13 mouse cellular contexts compared by ENCODE assay signal in the genomic region with DNA sequence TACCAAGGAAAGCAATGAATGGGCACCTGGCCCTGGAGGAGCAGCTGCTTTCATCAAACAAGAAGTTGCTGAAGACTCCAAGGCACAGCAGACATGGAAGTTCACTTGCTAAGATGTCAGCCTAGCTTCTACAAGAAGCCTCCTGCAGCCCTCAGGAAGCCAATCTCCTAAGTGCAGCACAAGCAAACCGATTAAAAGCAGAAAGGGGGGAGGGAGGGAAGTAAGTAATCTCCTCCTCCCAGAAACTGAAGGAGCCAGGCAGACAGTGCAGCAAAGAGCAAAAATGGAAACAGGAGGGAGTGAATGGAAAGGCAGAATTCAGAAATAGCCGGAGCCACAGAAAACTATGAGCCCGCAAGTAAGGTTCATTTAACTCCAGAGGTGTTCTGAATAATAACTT. TPM values are rescaled to one million over a fixed set of nuclear protein-coding genes. Genes with fewer than 3 reads are reported as not detected.
A peak's percentile ranks its signal among the peaks of the same experiment; 100 is the strongest.
DNase-seq lines count a peak whose midpoint lies in the region; ATAC-seq and TF ChIP-seq lines count a peak whose summit lies in the region.
"Had no signal": no experiment of that assay in that cellular context is flagged by ENCODE, and none has a peak within 500 bp of the region (broad histone marks: within the 10 kb centered on the region; RNA-seq: fewer than 3 reads in every experiment).

No protein-coding gene starts in this region.

- in situ Hi-C loops in CH12.LX (cut with MboI; ENCODE audit: low pct_ligation_motif_present, low pct_unique_long_range_greater_than_20kb, low sequenced_read_pairs), result no loop called here

- peak overlapping the region; percentile 80 for H3K27ac ChIP-seq in heart, embryonic 12.5 days (ENCODE audit: poor library complexity, severe bottlenecking)
- peak overlapping the region; percentile 30 for H3K27ac ChIP-seq in CH12.LX (ENCODE audit: insufficient read depth, low read depth)
- H3K27ac ChIP-seq in liver, embryonic 15.5 days (replicated peaks), result peak overlapping the region; percentile 74
- H3K27ac ChIP-seq in hindbrain, postnatal 0 days, result no peak overlapping the region
- H3K27ac ChIP-seq: midbrain, embryonic 10.5 days had no signal

- no peak for TF ChIP-seq RAD21 in CH12.LX (IDR thresholded peaks at IDR 0.05; ENCODE audit: low read depth, low read length)

- dilution Hi-C loops in CH12.LX (cut with MboI; ENCODE audit: extremely low pct_ligation_motif_present, extremely low pct_unique_long_range_greater_than_20kb, low sequenced_read_pairs), result no loop called here

- peak overlapping the region; percentile 4; the same call in 1 of the 2 replicates for H3K4me2 ChIP-seq in heart, embryonic 12.5 days
- H3K4me2 ChIP-seq in CH12.LX (ENCODE audit: insufficient read depth, low read depth, poor library complexity, severe bottlenecking), result peak overlapping the region; percentile 8; the same call in 1 of the 2 replicates
- H3K4me2 ChIP-seq in liver, embryonic 15.5 days, result peak overlapping the region; percentile 54
- no peak overlapping the region for H3K4me2 ChIP-seq in hindbrain, postnatal 0 days (ENCODE audit: low read depth, low read length)
- H3K4me2 ChIP-seq: stomach, embryonic 15.5 days had no signal

- no peak for DNase-seq in heart, postnatal 4 days
- DNase-seq in CH12.LX (ENCODE audit: extremely low read depth), result no peak
- peak; percentile 69 for DNase-seq in c-Kit-positive CD71-positive TER-119-positive erythroid progenitor cells, embryonic 14.5 days (ENCODE audit: low spot score)
- no peak for DNase-seq in cerebellum, adult 11-12 months
- DNase-seq in T-cell, adult 2 months (ENCODE audit: low spot score), result no peak
- no peak for DNase-seq in hindbrain, postnatal 0 days (ENCODE audit: low spot score)
- DNase-seq: adrenal gland, postnatal 10 days; gastrocnemius, postnatal 14 days; kidney, adult 11 months had no signal

- no peaks in the 10 kb centered on the region for H3K27me3 ChIP-seq in heart, embryonic 12.5 days (replicated peaks)
- no peaks in the 10 kb centered on the region for H3K27me3 ChIP-seq in CH12.LX (replicated peaks)
- no peaks in the 10 kb centered on the region for H3K27me3 ChIP-seq in liver, embryonic 15.5 days
- no peaks in the 10 kb centered on the region for H3K27me3 ChIP-seq in hindbrain, postnatal 0 days (ENCODE audit: insufficient read depth, low read length)
- H3K27me3 ChIP-seq: stomach, embryonic 15.5 days had no signal

- peak; percentile 49; the same call in 1 of the 2 replicates for ATAC-seq in heart, embryonic 12.5 days (ENCODE audit: insufficient number of reproducible peaks, low FRiP score)
- ATAC-seq in liver, embryonic 15.5 days (ENCODE audit: insufficient read depth), result peak; percentile 69
- no peak for ATAC-seq in hindbrain, postnatal 0 days

- H3K4me1 ChIP-seq in heart, embryonic 12.5 days (replicated peaks), result peaks cover 34% of the 10 kb centered on the region
- H3K4me1 ChIP-seq in CH12.LX (ENCODE audit: control insufficient read depth in 1 of 2, insufficient read depth in 2 of 2), result peaks cover 21 to 80% of the 10 kb centered on the region in 2 experiments
- H3K4me1 ChIP-seq in liver, embryonic 15.5 days (replicated peaks), result peaks cover 56% of the 10 kb centered on the region
- no peaks in the 10 kb centered on the region; the same call in 1 of the 2 replicates for H3K4me1 ChIP-seq in hindbrain, postnatal 0 days (ENCODE audit: insufficient read depth, low read length)

- peaks cover 19% of the 10 kb centered on the region for H3K79me2 ChIP-seq in CH12.LX (replicated peaks; ENCODE audit: control insufficient read depth, extremely low read depth, insufficient read depth, poor library complexity, severe bottlenecking)

- TF ChIP-seq EP300 in CH12.LX (IDR thresholded peaks at IDR 0.05; ENCODE audit: low read length), result no peak

- H3K36me3 ChIP-seq in heart, embryonic 12.5 days, result peaks cover 12% of the 10 kb centered on the region
- H3K36me3 ChIP-seq in CH12.LX (replicated peaks in 1 of 2; ENCODE audit: control insufficient read depth in 1 of 2, insufficient read depth in 1 of 2, low read length in 1 of 2), result peaks cover 25 to 43% of the 10 kb centered on the region in 2 experiments
- peaks cover 22% of the 10 kb centered on the region for H3K36me3 ChIP-seq in liver, embryonic 15.5 days (replicated peaks)
- H3K36me3 ChIP-seq in hindbrain, postnatal 0 days (ENCODE audit: insufficient read depth, low read length), result peaks cover 4% of the 10 kb centered on the region; the same call in 1 of the 2 replicates

- no peak for TF ChIP-seq CTCF in CH12.LX (conservative IDR thresholded peaks at IDR 0.05 in 1 of 2, IDR thresholded peaks at IDR 0.05 in 1 of 2; ENCODE audit: low read depth in 2 of 2, low read length in 2 of 2)
- no peak for TF ChIP-seq CTCF in hindbrain, postnatal 0 days (IDR thresholded peaks at IDR 0.05; ENCODE audit: low read depth)

- no peak overlapping the region for H3K9ac ChIP-seq in heart, embryonic 12.5 days
- 0 out of 2 replicates have a peak overlapping the region, but pooled peaks have one; percentile 27 for H3K9ac ChIP-seq in CH12.LX (ENCODE audit: insufficient read depth, low read depth)
- peak overlapping the region; percentile 33; the same call in 1 of the 2 replicates for H3K9ac ChIP-seq in liver, embryonic 15.5 days
- H3K9ac ChIP-seq in hindbrain, postnatal 0 days (replicated peaks; ENCODE audit: low read length), result no peak overlapping the region
- H3K9ac ChIP-seq: stomach, embryonic 15.5 days had no signal

- WGBS in heart, embryonic 12.5 days, result 17% methylated on average over 3 of the region's 3 CpGs
- WGBS in liver, embryonic 15.5 days (ENCODE audit: insufficient replicate concordance), result 16% methylated on average over 3 of the region's 3 CpGs
- WGBS in hindbrain, postnatal 0 days, result 64% methylated on average over 3 of the region's 3 CpGs

- no peak overlapping the region for H3K4me3 ChIP-seq in heart, embryonic 12.5 days
- no peak overlapping the region for H3K4me3 ChIP-seq in CH12.LX (replicated peaks in 1 of 3; ENCODE audit: low read depth in 2 of 3, low read length in 2 of 3, poor library complexity in 1 of 3)
- H3K4me3 ChIP-seq in liver, embryonic 15.5 days (replicated peaks), result no peak overlapping the region; the same call in 1 of the 2 replicates
- no peak overlapping the region for H3K4me3 ChIP-seq in hindbrain, postnatal 0 days (ENCODE audit: low read length)
- H3K4me3 ChIP-seq: midbrain, embryonic 10.5 days; stomach, embryonic 15.5 days had no signal

- no peaks in the 10 kb centered on the region for H3K9me3 ChIP-seq in heart, embryonic 12.5 days (replicated peaks)
- H3K9me3 ChIP-seq in CH12.LX (replicated peaks; ENCODE audit: low read length), result peaks cover 15% of the 10 kb centered on the region
- no peaks in the 10 kb centered on the region for H3K9me3 ChIP-seq in liver, embryonic 15.5 days (replicated peaks)
- H3K9me3 ChIP-seq in hindbrain, postnatal 0 days (ENCODE audit: low read length), result no peaks in the 10 kb centered on the region
- H3K9me3 ChIP-seq: midbrain, embryonic 10.5 days; stomach, embryonic 15.5 days had no signal

- TF ChIP-seq POLR2A in CH12.LX (IDR thresholded peaks at IDR 0.05; ENCODE audit: low read depth, low read length), result no peak

TF ChIP-seq in CH12.LX, 34 proteins besides CTCF, POLR2A, EP300 and RAD21:
- TF ChIP-seq BHLHE40 (IDR thresholded peaks at IDR 0.05; ENCODE audit: low read depth, low read length) (no peak), JUN (IDR thresholded peaks at IDR 0.05; ENCODE audit: insufficient read depth, low read depth, low read length) (no peak), NRF1 (IDR thresholded peaks at IDR 0.05; ENCODE audit: low read depth, low read length) (no peak)

RNA-seq across cellular contexts. Expression of a gene that starts 19.7 kb away (rescaled TPM):
- polyA plus RNA-seq in heart, embryonic 12.5 days (2016; fragmentation: Nextera tagmentation; extraction: Ambion mirVana), result 20.0 and 22.3 TPM in 2 replicates
- 10 to 100 TPM; 20.6 to 22.6 TPM for total RNA-seq in heart, postnatal 4 days (2021)
- 8.5 and 10.1 TPM in 2 replicates for total RNA-seq in CH12.LX (2012; rRNA removed)
- total RNA-seq in CH12.LX (2014; rRNA removed), result 4.4 and 5.7 TPM in 2 replicates
- polyA plus RNA-seq in CH12.LX (2012; ENCODE audit: insufficient read length, low read depth), result 24.4 and 29.1 TPM in 2 replicates
- 9.0 and 9.5 TPM in 2 replicates for polyA plus RNA-seq in liver, embryonic 15.5 days (2015; fragmentation: Nextera tagmentation; extraction: Ambion mirVana)
- 22.9 and 28.6 TPM in 2 replicates for total RNA-seq in hindbrain, postnatal 0 days (2014; rRNA removed)
- polyA plus RNA-seq in hindbrain, postnatal 0 days (2015; fragmentation: Nextera tagmentation; extraction: Ambion mirVana), result 43.2 and 46.4 TPM in 2 replicates

Comparison
In these comparisons a context has a peak if more than half of its experiments do, and no peak if none do; other contexts are left out.
1. H3K9ac ChIP-seq: peak in CH12.LX (single experiment) and liver, embryonic 15.5 days (single experiment); none in heart, embryonic 12.5 days (single experiment) and hindbrain, postnatal 0 days (single experiment).